Mouse (Mus musculus) neutrophil, adult 5-6 weeks (primary cell): Measurements from ENCODE around the gene Wasf2. TPM values are rescaled to one million over a fixed set of nuclear protein-coding genes. Genes with fewer than 3 reads are reported as not detected.

Experiments
- ATAC-seq: fragments of 151-379, 151-347 bp; 2 replicates; pipeline ENCODE4 v1.8.0; 2017; ENCODE audit warnings: mild to moderate bottlenecking, moderate TSS enrichment; ENCODE audit not compliant: insufficient number of reproducible peaks, poor library complexity, low FRiP score, severe bottlenecking; ENCODE audit errors: extremely low read depth
- total RNA-seq: library from RNA; stranded (forward); fragments of 200-1000 nt; gene quantifications from 2 replicates; pipeline ENCODE4 v1.2.3, GENCODE M21; 2017

Gene Wasf2
- 89.1 and 105 TPM in 2 replicates for total RNA-seq

DNA sequence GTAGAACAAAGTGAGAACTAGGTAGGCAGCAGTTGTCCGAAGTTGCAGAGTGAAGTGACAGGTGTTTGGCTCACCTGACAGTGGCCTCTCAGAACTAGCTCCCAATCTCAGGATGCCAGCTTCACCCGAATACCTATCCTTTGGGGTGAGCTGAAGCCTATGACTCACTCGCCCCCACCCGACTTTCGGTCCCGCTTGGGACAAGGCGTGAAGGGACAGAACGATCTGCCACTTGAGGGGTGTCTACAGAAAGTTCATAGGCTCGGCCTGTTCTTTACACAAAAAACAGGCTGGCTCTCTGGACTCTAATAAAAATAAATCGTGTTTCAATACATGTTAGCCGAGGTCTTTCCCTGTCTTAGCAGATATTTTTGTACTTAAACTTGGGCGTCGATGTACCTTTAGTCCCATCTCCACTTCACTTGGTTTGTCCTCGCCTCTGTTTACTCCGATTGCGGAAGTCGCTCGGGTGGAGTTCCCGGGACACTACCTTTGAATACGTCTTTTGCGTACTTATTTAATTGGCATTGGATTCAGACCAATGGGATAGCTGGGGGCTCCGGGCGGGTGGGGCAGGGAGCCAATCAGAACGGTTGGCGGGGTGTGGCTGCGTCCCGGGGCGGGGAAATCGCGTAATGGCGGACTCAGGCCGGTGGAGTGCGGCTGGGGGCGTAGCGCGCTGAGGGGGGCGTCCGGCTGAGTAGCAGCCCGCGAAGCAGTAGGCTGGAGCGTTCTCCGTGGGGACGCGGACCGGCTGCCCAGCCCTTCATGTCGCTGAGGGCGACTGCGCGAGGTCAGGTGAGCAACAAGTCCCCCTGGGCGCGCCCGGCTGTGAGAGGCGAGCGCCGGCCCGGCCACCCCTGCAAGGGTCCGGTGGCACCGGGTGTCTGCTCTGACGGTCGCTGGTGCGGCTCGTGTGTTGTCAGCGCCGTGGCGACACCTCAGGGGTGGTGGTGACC, at the start of gene Wasf2:
Wasf2 (plus strand) TSS at position 575 of the 959 bp plus-strand sequence.
- peak; percentile 90 for ATAC-seq

DNA sequence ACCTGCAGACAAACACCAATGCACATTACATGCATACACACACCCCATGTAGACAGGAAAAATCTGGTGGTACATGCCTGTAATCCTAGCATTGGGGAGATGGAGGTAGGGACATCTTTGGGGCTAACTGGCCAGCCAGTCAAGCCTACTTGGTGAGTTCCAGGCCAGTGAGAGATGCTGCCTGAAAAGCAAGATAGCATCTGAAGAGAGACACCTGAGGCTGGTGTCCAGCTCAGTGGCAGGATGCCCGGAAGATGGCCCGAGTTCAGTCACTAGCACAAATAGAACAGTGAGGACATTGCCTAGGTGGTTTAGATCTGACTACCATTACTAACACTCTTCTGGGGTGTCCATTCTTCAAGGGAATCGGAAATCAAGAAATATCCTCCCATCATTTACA, 49.4 kb upstream of the Wasf2 start:
- no peak for ATAC-seq

DNA sequence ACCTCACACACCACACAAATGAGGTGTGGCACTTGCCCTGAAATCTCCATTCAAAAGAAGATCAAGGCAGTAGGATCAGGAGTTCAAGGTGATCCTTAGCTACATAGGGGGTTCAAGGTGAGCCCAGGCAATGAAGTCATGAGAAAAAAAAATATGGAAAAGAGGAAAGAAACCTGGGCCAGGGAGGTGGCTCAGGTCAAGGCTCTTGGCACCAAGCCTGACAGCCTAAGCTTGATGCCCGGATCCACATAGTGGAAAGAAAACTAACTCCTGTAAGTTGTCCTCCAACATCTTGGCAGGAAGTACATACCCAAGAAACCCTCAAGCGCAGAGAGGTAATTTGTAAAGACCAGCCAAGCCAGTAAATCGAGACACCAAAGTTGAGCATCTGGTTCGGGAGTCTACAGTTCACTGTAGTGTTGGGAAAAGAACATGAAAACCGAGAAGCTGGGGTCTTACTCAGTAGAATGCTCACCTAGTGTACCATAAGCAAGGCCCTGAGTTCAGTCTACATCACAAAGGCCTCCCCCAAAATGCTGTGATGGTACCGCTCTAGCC, 48.0 kb upstream of the Wasf2 start:
- ATAC-seq = no peak

DNA sequence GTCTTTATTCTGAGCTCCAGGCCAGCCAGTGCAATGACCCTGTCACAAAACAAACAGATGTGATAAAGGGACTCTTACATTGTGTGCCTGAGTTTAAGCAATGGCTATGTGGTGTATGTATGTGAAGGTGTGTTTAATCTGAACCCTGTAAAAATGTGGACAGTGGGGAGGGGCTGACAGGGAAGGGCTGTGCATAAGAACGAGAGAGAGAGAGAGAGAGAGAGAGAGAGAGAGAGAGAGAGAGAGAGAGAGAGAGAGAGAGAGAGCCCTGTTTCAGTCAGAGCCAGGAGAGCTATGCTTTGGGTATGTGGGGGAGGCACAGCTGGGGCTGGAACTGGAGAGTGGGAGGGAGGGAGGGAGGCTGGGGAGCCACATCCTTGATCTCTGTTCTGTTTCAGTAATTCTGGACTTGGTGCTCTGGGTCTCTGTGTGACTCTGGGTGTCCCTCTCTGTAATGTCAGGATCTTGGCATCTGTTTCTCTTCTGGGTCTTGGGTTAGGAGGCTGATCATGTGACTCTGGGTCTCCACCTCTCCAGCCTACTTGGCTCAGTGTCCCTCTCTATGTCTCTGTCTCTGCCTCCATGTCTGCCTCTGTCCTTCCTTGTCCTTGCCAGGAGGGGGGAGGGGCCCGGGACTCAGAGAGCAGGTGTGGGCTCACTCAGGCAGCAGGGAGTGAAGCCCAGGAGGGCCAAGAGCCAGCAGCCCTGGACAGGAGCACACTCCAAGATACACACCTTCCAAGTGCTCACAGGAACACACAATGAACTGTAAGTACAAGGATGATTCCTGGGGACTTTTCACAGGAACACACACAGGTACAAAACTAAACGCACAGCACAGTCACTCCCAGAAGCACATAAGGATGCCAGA, 46.1 kb upstream of the Wasf2 start:
- ATAC-seq = no peak

DNA sequence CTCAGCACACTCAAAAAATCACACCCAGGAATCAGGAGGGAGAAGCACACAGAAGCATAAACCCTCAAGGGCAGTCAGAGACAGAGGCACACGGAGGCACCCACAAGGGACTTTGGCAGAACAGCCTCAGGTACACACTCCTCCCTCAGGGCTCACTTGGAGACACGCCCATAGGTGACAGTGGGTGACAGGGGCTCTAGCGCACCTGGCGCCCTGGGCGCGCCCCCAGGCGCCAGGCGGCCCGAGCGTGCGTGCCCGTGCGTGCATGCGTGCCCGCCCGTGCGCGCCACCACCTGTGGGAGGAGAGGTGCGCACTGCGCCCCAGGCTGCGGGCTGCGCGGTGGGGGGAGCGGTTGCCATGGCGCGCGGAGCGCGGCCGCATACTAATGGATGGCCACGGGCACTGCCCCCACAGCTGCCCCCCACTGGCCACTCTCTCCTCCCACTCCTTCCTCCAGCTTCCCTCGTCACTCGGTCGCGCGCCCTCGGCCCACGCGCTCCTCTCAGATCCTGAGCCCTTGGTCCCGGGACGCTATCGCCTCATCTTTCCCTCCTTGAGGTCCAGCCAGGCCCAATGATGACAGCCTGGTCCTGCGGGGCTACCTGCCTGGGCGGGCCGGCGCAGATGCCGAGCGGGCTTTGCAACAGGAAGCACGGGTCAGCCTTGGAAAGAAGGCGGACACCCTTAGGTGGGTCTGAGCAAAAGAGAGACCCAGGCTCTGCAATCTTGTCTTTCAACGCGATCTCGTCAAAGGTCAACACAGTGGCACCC, 45.1 kb upstream of the Wasf2 start:
- ATAC-seq = peak; percentile 25

DNA sequence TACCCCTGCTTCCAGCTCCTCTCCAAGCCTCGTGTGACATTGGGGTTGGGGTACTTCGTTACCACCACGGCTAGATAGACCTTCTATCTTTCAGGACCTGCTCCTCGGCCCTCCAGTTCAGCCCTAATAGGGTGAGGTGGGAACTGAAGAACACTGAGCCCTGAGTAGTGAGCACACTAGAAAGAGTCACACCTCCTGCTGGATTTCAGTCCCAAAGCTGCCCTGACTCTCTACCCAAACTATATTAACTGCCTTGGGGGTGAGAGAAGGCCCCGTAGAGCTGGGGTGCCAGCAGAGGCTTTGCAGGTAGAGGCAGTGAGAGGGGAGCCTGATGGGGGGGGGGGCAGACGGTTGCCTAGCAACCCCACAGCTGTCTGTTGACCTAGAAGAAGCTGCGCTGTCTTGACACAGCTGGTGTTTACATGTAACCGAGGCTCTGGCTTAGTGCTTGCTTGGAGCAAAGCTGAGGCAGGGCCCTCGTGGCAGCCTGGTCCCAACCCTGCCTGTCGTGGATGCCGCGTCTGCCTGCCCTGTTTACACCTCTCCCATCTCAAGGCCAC, 44.4 kb upstream of the Wasf2 start:
- peak; percentile 36; the same call in 1 of the 2 replicates for ATAC-seq

DNA sequence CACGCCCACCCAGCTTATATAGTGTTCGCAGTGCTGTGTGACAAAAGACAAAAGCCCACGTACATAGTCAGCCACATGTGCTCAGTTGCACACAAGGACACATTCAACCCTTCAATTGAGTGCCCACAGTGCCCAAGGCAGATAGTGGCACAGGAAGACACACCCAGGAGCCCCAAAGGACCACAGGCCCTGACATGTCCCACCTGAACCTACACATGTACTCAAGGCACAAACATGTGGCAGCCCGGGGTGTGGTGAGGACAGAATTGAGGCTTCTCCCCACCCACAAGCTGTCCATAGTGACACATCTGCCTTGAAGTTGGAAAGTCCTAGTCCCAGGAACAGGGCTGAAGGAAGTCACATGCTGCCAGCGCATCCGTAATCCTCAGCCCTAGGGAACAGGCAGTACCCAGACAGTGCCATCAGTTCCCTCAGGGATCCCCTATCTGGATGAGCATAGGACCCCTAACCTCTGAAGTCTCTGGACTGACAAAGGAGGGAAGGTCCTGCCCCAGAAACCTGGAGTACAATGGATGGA, 43.1 kb upstream of the Wasf2 start:
- no peak for ATAC-seq

DNA sequence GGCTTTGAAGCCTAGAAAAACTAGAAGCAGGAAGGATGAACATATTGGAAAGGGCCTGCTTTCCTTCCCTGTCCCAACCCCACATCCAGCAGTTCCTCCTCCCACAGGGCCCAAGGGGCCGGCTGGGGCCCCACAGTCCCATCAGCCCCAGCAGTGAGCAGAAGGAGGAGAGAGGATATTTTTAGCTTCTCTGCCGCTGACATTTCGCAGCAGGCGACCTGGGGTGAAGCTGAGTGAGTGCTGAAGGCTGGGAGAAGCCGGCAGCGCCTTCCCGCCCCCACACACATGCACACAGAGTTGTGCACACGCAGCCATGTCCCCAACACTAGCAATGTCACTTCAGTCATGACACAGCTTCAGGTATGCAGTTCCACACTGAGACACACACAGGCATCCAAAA, 42.5 kb upstream of the Wasf2 start:
- no peak for ATAC-seq

DNA sequence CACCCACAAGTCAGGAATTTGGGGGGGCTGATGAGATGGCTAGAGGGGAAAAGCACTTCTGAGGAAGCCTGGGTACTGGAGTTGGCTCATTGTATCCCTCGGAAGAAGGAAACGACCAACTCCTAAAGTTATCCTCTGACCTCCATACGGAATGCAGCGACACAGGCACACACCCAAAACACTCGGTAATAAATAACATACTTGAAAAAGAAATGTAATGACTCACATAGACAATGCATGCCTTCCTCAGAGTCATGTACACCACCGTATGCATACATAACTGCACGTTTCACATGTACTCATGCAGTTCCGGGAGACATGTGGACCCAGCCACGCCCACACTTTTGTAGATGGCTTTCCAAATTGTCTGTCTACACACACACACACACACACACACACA, 41.0 kb upstream of the Wasf2 start:
- ATAC-seq = no peak

DNA sequence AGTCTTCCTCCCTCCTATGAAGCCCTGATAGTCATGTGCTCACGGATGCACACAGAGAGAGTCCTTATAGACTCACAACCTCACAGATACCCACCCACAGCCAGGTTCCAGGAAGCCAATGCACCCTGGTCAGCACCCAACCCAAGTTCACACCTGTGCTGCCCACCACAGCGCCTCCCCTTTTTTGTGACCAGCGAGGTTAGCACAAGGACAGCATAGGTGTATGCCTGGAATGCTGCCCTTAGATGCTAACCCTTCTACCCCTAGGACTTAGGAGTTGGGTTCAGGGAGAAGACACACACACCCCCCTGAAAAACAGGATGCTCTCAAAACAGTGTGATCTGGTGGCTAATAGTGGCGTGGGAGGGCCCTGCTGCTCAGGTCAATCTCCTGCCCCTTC, 40.5 kb upstream of the Wasf2 start:
- ATAC-seq = no peak

DNA sequence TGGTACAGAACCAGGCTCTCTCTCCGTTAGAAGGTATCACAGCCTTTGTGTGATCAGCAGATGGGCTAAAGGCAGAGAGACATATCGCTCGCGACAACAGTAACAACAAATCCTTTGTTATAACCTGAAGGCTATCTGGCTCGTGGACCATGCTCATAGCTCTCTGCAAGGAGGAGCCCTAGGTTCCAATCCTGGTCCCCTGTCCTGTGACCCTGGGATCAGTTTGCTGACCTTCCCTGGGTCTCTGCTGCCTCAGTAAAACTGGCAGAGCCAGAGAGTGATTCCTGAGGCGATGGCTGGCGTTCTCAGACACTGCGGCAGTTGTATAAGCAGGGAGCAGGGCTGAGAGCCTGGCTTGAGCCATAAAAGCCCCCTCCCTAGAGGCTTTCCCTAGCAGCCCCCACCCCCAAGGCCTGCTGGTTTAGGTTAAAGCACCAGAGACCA, 40.0 kb upstream of the Wasf2 start:
- ATAC-seq = no peak

DNA sequence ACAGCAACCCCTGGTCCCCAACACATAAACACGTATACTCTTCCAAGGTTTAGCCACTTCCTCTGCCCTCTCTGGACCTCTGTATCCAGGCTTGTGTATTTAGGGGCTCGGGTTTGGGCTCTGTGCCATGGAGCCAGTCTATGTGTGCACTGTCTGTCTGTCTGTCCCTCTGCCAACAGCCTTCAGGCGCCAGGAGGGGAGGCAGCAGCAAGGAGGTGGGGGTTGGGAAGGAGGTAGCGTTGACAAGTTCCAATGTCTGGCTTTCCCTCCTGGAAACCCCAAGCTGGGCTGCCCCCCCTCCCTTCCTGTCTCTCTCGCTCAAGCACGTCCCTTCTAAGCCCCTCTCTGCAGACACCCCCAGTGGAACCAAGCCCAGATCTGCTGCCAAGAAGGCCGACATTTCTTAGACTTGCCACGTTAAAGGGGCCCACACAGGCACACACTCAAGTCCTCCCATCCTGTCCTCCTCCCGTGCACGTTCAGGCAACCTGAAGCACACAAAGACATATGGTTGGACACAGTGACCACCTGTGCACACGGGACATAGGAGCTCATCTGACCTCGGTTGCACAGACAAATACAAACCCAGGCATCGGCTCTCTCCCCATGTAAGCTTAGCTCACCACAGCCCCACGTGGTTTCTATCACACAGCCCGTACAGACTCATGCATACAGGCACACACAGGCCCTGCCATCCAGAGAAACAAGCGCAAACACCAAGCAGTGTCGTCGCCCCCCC, 39.4 kb upstream of the Wasf2 start:
- no peak for ATAC-seq

DNA sequence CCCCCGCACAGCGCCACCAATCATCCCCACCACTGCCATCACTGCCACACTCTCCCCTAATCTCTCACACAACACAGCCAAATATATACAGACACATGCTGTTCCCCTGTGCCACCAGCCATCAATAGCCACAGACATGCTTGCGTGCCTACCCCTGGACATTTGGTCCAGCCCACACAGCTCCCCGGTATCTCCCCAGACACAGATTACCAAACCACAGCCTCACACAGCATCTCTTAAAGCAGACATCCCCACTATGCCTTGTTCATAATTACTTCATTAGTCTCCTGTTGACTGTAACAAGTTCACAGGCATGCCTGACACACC, 38.9 kb upstream of the Wasf2 start:
- no peak for ATAC-seq

DNA sequence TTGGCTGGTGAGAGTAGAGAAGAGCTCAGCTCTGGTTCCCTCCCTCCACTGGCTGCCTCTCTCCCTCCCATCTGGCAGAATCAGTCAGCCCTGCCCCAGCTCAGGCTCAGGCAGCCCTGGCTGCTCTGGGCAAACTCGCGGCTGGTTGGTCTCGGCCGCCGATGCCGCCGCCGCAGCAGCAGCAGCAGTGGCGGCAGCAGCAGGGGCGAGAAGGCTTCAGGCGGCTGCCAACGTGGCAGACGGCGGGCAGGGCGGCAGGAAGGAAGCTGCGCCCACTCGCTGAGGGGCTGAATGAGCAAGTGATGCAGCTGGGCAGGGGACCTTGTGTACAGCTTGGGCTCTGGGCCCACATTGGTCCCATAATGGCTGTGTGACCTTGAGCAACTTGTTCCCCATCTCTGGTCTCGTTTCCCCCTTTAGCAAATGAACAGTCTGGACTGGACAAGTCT, 37.8 kb upstream of the Wasf2 start:
- peak; percentile 51; the same call in 1 of the 2 replicates for ATAC-seq

DNA sequence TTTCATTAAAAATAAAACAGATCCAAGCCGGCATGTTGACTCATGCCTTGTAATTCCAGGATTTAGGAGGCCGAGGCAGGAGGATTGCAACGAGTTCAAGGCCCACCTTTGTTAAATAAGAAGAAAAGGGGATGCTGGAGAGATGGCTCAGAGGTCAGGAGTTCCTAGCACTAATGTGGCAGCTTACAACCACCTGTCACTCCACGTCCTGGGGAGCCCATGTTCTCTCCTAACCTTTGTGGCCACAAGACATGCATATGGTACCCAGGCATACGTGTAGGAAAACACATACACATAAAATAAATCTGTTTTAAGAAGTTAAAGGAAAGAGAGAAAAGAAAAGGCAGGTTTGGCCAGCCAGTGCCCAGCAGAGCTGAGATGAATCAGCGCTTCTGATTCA, 37.2 kb upstream of the Wasf2 start:
- ATAC-seq = no peak

DNA sequence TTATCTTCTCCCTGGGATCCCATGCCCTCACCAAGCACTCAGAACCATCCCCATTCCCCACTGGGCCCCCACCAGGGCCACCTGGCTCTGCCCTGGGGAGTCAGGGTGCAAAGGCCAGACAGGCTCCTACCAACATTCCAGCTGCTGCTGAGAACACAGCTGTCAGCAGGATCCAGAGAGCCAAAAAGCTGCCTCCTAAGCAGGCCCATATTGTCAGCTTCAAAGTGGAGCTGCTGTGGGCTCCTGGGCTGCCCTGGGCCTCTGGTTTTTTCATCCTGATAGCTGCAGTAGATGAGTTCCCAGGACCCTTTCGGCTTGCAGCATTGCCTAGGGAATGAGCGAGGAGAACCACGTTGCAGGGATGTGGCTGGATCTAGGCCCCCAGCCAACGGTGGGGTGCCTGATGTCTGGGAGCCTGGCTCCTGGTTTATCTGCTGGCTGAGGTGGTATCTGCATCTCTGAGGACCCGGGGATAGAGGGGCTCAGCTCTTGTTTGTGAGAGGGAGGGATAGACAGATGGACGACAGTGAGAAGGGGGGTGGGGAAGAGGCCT, 36.7 kb upstream of the Wasf2 start:
- no peak for ATAC-seq

DNA sequence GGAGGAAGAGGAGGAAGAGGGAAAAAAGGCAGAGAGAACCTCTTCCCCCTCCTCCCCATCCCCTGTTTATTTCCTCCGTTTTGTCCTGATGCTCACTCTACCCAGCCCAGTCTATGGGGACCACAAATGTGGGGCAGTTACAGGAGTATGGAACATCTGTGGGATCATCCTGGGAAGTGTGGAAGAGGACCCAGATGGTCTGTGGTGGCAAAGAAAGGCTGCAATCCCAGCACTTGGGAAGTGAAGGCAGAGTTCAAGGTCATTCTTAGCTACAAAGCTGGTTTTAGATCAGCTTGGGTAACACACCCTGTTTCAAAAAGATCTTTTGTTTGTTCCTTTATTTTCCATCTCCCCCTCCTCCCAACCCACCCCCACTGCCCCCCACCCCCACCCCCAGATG, 36.0 kb upstream of the Wasf2 start:
- no peak for ATAC-seq
